Mouse (Mus musculus): ENCODE results near the gene Zfp94. TPM values are rescaled to one million over a fixed set of nuclear protein-coding genes. Genes with fewer than 3 reads are reported as not detected.

The Zfp94 gene
- polyA plus RNA-seq, 1 experiment from 2014 or later, result 14.3 TPM

DNA sequence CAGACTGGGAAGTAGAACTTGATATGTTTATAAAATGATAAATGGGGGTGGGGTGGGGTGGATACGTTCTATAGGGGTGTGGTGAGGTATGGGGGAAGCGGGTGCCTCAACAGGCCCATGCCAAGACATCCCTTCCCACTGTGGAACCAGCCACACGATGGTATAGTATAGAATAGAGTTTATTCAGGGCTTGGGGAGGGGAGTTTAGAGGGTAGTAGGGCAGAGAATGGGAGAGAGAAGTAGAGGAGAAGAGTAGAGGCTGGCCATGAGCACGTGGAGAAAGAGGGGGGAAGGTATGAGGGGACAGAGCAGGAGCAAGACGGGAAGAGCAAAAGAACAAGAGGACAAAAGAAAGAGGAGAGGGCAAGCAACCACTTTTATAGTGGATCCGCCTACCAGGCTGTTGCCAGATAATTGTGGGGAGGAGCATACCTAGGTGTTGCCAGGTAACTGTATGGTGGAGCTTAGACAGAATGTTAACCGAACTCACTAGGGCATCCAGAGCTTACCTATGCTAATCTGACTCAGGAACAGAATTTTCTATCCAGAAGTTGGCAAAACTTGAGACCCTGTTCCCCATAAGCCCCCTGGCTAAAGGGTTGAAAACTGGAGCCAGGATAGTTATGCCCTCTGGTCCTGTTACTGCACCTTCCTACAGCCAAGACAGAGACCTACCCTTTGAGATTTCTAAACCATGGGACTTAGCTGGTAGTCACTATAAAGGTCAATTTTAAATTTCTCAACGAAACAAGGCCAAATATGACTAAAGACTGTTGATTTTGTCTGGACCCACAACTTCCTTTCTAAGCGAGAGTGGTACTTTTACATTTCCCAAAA, 62.5 kb downstream of the Zfp94 start:
- Histone ChIP-seq H3K27ac (ENCODE audit: low read depth, low read length) (no peak overlapping the region), H3K9ac (ENCODE audit: low read length) (peak overlapping the region; percentile 22; the same call in 1 of the 2 replicates), H3K27me3 (ENCODE audit: control insufficient read depth, insufficient read depth, low read length) (no peaks in the 10 kb centered on the region), H3K9me3 (ENCODE audit: control insufficient read depth, low read length) (no peaks in the 10 kb centered on the region), H3K4me3 (ENCODE audit: low read depth, low read length) (peak overlapping the region; percentile 38), H3K36me3 (ENCODE audit: control insufficient read depth, insufficient read depth, low read length) (no peaks in the 10 kb centered on the region), H3K4me1 (ENCODE audit: control insufficient read depth, insufficient read depth, low read length) (no peaks in the 10 kb centered on the region), H3K4me2 (peak overlapping the region; percentile 47)
- no peak for DNase-seq (ENCODE audit: low spot score, missing footprints)
- peak; percentile 75 for ATAC-seq (ENCODE audit: low FRiP score)
- 62% methylated on average over 9 of the region's 9 CpGs for WGBS

Small RNA genes within 50 kb of the gene (microRNA-seq; reads per million reads assigned to microRNA genes)
- gene Gm27592, result not detected

Other genes with a start within 250 kb of the Zfp94 start
- gene Zfp180, start 234.7 kb downstream of the Zfp94 start, polyA plus RNA-seq (2014; fragmentation: Nextera tagmentation; extraction: Ambion mirVana), result 34.1 and 36.5 TPM in 2 replicates
- gene Zfp112, start 204.4 kb downstream of the Zfp94 start, polyA plus RNA-seq (2014; fragmentation: Nextera tagmentation; extraction: Ambion mirVana), result 4.1 and 4.3 TPM in 2 replicates
- 13.5 and 16.6 TPM in 2 replicates for gene Zfp235, start 182.5 kb downstream of the Zfp94 start, polyA plus RNA-seq (2014; fragmentation: Nextera tagmentation; extraction: Ambion mirVana)
- gene Zfp114, start 141.6 kb downstream of the Zfp94 start, polyA plus RNA-seq (2014; fragmentation: Nextera tagmentation; extraction: Ambion mirVana), result 4.6 and 4.8 TPM in 2 replicates
- 10.5 and 11.3 TPM in 2 replicates for gene Zfp111, start 105.2 kb downstream of the Zfp94 start, polyA plus RNA-seq (2014; fragmentation: Nextera tagmentation; extraction: Ambion mirVana)
- gene Zfp109, start 79.1 kb downstream of the Zfp94 start, polyA plus RNA-seq (2014; fragmentation: Nextera tagmentation; extraction: Ambion mirVana), result 4.5 and 5.1 TPM in 2 replicates
- gene Zfp108, start 61.9 kb downstream of the Zfp94 start, polyA plus RNA-seq (2014; fragmentation: Nextera tagmentation; extraction: Ambion mirVana), result 2.5 and 2.7 TPM in 2 replicates
- gene Zfp93, start 46.2 kb downstream of the Zfp94 start, polyA plus RNA-seq (2014; fragmentation: Nextera tagmentation; extraction: Ambion mirVana), result 7.1 and 8.8 TPM in 2 replicates
- 37.1 and 40.8 TPM in 2 replicates for gene Zfp61, start 15.4 kb downstream of the Zfp94 start, polyA plus RNA-seq (2014; fragmentation: Nextera tagmentation; extraction: Ambion mirVana)
- 0.26 TPM in 1 of 2 replicates, not detected in the other for gene Tescl, start 17.3 kb upstream of the Zfp94 start, polyA plus RNA-seq (2014; fragmentation: Nextera tagmentation; extraction: Ambion mirVana)
- not detected in 2 replicates for gene Lypd5, start 32.5 kb upstream of the Zfp94 start, polyA plus RNA-seq (2014; fragmentation: Nextera tagmentation; extraction: Ambion mirVana)
- gene Kcnn4, start 53.6 kb upstream of the Zfp94 start, polyA plus RNA-seq (2014; fragmentation: Nextera tagmentation; extraction: Ambion mirVana), result 2.8 and 3.4 TPM in 2 replicates
- gene Smg9, start 83.0 kb upstream of the Zfp94 start, polyA plus RNA-seq (2014; fragmentation: Nextera tagmentation; extraction: Ambion mirVana), result 18.7 and 20.9 TPM in 2 replicates
- not detected in 2 replicates for gene Irgc1, start 135.6 kb upstream of the Zfp94 start, polyA plus RNA-seq (2014; fragmentation: Nextera tagmentation; extraction: Ambion mirVana)
- gene Plaur, start 145.8 kb upstream of the Zfp94 start, polyA plus RNA-seq (2014; fragmentation: Nextera tagmentation; extraction: Ambion mirVana), result 0.86 and 1.4 TPM in 2 replicates
- gene Cadm4, start 165.4 kb upstream of the Zfp94 start, polyA plus RNA-seq (2014; fragmentation: Nextera tagmentation; extraction: Ambion mirVana), result 6.6 and 6.7 TPM in 2 replicates
- gene Zfp428, start 190.3 kb upstream of the Zfp94 start, polyA plus RNA-seq (2014; fragmentation: Nextera tagmentation; extraction: Ambion mirVana), result 83.8 and 83.9 TPM in 2 replicates
- gene AC161166.1, start 195.8 kb upstream of the Zfp94 start, polyA plus RNA-seq (2014; fragmentation: Nextera tagmentation; extraction: Ambion mirVana), result 0.55 and 0.59 TPM in 2 replicates
- gene Irgq, start 214.0 kb upstream of the Zfp94 start, polyA plus RNA-seq (2014; fragmentation: Nextera tagmentation; extraction: Ambion mirVana), result 13.4 and 14.0 TPM in 2 replicates
- not detected in 2 replicates for gene Pinlyp, start 229.5 kb upstream of the Zfp94 start, polyA plus RNA-seq (2014; fragmentation: Nextera tagmentation; extraction: Ambion mirVana)
- 91.9 and 101 TPM in 2 replicates for gene Xrcc1, start 229.6 kb upstream of the Zfp94 start, polyA plus RNA-seq (2014; fragmentation: Nextera tagmentation; extraction: Ambion mirVana)

Data from midbrain, embryonic 11.5 days (tissue).